Mouse (Mus musculus): ENCODE results near the gene Gm42420.

The Gm42420 gene

DNA sequence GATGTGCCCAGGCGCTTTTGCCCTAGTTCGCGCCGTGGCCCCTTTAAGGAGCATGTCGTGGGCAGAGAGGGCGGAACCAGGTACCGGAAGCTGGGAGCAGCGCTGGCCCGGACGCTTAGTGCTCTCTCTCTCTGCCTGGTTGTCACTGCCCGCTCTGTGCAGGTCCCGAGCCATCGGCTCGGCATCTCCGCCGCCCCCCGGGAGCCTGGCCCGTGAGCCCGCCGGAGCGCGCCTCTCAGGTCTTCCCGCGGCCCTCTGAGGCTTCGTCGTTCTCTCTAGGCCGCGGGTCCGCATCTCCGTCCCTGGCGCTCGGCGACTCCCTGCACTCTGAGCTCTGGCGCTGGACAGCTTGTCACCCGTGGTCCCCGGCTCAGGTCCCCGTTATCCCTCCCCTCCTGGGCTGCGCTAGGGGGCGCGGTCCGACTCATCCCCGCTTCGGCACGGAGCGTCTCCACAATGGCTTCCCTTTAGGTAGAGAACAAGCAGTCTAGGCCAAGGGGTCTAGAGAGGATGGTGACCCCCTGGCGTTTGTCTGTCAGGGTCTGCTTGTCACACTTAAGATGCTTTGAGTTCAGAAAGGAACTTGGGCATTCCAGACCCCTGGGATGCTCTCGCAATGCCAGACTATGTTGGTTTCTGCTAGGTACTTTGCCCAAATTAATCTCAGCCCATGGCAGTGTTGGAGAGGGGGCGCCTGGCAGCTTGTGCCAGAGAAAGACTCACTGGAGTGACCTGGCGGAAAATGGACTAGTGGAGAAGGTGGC lies 11.6 kb upstream of the Gm42420 start, which contains the start of gene Adck2:
Gene Adck2 (plus strand): TSS at position 83 of the 764 bp plus-strand sequence.
- DNase-seq (ENCODE audit: inconsistent age in 2 of 2, low spot score in 1 of 2) = peak; percentile 88 to 95

DNA sequence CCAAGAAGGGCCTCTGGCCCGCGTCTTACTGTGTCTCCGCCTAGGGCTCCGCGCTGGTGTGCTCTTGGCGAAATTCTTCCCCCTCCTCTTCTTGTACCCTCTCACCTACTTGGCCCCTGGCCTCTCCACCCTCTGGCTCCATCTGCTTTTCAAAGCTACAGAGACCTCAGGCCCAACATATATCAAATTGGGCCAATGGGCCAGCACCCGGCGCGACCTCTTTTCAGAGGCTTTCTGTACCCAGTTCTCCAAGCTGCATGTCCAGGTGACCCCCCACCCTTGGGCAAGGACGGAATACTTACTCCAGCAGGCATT lies 11.0 kb upstream of the Gm42420 start:
- DNase-seq (ENCODE audit: inconsistent age in 2 of 2, low spot score in 1 of 2) = peak in 1 of 2 experiments; percentile 46

DNA sequence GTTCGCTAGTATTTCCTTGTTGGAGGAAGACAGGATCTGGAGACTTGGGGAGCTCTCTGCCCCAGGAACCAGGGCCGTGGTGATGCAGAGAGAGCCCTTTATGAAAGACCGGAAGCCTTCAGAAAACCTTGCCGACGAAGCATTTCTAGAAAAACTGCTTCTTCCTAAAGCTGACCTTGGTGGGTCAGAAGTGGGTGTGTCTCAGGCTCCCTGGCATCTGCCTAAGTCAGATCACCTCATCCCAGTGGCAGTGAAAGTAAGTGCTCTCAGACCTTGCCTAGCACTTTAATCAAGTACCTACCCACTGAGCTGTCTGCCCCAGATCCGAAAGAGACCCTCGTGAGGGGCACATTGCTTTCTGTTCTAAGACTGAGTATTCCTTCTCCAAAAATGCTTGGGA lies 10.6 kb upstream of the Gm42420 start:
- no peak for DNase-seq (ENCODE audit: inconsistent age in 2 of 2, low spot score in 1 of 2)

DNA sequence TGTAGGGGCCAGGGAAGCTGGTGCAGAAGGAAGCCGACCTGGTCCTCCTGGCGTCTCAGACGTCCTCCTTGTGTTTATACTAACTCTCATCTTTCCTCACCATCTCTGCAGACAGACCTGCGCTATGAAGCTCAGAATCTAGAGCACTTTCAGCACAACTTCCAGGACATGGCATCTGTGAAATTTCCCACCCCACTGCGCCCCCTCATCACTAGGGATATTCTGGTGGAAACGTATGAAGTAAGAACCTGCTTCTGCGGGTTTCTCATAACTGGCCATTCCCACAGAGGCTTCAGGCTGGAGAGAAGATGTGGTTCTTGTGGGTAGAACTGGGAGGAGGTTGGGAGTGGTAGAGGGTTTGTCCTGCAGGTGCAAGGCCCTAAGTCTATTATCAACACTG lies 6.0 kb upstream of the Gm42420 start:
- DNase-seq (ENCODE audit: inconsistent age in 2 of 2, low spot score in 1 of 2) = no peak

DNA sequence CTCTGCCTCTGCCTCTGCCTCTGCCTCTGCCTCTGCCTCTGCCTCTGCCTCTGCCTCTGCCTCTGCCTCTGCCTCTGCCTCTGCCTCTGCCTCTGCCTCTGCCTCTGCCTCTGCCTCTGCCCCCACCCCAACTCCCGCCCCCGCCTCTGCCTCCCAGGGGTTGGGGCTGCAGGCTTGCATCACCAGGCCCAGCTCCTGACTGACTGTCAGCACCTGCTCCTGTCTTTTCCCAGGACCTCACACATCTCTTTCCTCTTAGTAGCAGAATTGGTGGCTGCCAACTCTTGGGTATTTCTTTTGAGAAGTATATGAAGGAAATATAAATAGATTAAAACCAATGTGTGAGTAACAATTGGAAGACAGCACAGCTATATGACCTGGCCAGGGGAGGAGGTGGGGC lies 5.0 kb upstream of the Gm42420 start:
- no peak for DNase-seq (ENCODE audit: inconsistent age in 2 of 2, low spot score in 1 of 2)

DNA sequence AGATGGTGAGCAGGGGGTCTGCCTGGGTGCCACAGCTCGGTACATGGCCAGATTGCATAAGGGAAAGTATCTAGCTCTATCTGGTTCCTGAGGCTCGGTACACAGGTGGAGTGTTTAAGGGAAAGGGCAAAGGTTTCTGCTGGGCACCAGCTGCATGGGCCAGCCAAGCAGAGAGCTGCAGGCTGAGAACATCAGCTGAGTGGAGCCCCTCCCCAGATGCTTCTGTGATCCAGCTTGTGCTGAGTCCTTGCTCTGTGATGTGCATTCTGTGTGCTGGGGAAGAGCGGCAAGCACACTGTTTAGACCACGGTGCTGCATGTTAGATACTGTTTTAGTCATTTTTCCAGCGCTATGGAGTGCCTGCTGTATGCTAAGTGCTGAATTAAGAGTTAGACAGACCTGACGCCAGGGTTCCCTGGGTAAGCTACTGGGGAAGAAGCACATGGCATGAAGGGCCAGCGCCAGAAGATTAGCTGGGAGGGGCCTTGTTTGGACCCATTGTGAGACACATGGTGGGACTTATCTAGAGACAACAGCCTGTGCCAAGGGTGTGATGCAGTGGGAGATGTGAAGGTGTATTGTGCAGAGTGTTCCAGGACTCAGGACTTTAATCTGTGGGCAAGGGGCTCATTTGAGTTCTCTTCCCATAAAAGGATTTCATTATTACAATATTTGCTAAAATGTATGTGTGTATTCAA lies 4.3 kb upstream of the Gm42420 start:
- no peak for DNase-seq (ENCODE audit: inconsistent age in 2 of 2, low spot score in 1 of 2)

DNA sequence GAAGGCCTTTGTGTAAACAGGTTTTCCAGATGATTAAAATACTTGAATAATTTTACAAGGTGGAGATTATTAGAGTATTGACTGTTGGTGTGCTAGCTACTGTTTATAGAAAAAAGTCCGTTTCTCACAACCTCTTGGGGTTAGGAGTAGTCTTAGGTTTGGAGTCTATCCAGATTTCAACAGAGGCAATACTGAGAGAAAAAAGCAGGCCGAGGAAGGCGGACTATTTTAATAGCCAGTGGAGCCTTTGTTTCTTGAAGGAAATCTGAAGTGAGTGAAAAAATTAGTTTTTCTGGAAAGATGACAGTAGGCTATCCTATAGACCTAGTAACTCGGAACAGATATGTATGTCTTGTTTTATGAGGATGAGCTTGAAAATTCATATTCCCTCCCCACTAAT lies 5.9 kb downstream of the Gm42420 start:
- DNase-seq (ENCODE audit: inconsistent age in 2 of 2, low spot score in 1 of 2) = no peak

DNA sequence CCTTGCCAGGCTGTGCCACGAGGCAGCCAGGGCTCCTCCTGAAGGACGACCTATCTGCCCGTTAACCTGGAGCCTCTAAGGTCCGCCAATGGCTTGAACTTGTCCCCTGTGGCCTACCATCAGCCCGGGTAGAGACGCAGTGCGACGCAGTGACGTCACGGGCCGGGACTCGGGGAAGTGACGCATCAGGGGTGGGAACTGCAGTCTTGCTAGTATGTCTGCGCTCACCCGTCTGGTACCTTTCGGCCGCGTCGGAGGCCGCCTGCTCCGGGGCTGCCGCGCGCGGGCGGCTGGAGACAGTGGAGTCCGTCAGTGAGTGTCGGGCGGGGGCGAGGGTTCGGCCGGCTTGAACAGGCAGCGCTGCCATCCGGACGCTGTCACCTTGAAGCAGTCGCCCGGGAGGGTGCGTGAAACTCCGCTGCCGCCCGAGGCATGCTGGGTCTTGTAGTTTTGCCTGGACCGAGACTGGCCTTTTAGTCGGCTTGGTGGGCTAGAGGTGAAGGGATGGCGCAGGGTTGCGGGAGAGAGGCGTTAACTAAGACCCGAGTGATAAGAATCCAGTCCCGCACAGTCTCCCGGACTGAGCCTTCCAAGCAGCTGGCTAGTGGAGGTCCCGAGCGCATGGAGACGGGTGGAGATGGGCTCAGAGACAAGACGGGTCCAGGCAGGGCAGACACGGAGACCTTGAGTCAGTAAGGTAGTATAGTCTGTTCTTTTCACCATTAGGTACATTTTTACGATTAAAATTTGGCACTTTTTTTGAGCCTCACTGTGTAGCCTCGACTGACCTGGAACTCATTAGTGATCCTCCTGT lies 7.1 kb downstream of the Gm42420 start, which contains the start of gene Ndufb2:
Gene Ndufb2 (plus strand): TSS at position 174 of the 814 bp plus-strand sequence.
- peak; percentile 96 to 99 for DNase-seq (ENCODE audit: inconsistent age in 2 of 2, low spot score in 1 of 2)

DNA sequence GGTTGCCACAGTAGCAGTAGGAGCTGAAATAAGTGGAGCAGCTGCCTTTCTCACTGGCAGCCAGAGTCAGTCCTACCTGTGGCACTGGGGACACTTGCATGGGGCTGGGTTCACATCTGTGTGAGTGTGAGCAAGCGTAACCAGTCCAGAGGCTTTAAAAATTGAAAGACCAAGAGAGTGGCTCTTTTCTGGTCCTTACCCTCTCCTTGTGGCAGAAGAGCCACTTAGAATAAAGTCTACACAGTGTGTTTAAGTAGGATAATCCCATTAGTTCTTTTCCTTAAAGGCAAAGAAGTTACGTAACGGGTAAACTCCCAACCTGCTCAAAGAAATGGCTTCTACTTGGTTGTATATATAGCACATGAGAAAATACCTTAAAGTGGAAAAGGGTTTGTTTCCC lies 15.3 kb downstream of the Gm42420 start:
- no peak for DNase-seq (ENCODE audit: inconsistent age in 2 of 2, low spot score in 1 of 2)

DNA sequence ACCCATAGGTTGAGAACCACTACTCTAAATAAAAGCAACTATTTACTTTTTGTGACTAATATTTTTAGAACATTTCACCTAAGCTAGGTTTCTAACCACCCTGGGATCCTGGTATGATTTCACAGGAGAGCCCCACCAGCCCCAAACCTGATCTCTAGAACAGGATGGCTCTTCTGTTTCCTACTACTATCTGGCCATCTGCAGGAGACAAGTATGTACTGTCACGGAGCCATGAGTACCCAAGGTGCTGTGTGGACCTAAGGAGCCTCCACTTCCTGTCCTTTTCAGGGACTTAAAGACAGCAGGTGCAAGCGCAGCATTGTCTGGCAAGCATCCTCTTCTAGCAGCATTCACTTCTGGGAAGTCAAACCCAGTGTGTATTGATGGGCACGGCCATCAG lies 16.3 kb downstream of the Gm42420 start:
- no peak for DNase-seq (ENCODE audit: inconsistent age in 2 of 2, low spot score in 1 of 2)

DNA sequence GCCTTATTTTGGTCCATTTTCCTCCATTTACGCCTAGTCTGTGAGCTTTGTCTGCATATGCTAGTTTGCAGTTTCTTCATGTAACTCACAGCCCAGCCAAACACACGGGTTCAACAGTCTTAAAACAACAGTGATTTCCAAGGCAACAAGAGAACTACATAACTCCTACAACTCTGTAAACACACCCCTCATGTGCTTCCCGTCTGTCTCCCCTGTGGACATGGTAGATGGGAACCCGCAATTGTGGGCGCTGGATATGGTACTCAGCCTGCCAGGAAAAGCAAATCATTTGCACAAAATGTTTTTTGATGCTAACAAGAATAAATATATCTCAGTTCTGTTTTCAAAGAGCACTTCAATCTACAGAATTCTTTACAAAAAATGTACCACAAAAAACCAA lies 19.0 kb downstream of the Gm42420 start:
- no peak for DNase-seq (ENCODE audit: inconsistent age in 2 of 2, low spot score in 1 of 2)

DNA sequence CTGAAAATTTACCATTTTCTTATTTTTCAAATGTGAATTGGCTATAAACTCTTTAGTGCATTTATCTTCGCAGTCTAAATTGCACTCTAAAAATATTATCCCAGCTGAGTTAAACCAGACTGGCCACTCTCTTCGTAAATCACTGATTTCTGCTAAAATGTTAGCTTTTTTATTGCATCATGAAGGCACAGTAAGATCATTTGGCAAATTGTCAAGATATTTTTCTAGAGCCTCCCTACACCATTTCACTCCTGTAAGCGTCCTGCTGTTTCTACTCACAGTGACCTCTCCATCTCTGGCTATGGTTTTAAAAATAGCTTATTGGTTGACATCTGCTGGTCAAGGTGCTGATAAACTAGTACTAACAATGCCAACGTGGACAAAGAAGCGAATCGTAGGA lies 20.5 kb downstream of the Gm42420 start:
- DNase-seq (ENCODE audit: inconsistent age in 2 of 2, low spot score in 1 of 2) = no peak

DNA sequence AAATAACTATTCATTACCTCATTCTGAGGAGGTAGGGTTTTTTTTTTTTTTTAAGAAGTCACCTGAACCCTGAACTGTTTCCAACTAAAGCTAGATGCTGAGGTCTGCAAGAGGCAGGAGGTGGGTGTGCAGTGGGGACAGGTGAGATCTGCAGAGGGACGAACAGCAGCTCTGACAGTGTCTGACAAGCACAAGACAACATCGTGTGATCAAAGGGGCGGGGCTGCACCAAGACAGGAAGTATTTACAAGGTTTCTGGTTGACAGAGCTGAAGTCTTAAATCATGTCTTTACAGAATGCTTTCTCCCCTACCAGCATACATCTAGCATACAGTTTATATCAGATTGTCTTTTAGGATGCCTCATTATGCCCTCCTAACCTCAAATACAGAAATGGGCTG lies 21.3 kb downstream of the Gm42420 start:
- no peak for DNase-seq (ENCODE audit: inconsistent age in 2 of 2, low spot score in 1 of 2)

DNA sequence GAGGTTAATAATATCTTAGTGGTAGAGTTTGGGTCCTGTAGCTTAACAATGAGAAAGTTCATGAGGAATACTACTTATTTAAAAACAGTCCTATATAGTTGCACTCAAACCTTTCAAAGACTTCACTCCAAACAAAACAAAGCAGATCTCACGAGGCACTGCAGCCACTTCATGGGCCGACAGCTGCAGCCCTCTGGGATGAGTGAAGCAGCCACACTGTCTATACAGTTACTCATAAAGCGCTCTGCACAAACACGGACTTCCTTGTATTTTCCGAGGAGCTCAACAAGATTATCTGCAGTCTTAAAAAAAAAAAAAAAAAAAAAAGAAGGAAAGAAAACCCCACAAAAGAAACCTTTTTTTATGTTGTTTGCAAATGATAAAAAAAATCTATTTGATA lies 21.8 kb downstream of the Gm42420 start:
- DNase-seq (ENCODE audit: inconsistent age in 2 of 2, low spot score in 1 of 2) = no peak

DNA sequence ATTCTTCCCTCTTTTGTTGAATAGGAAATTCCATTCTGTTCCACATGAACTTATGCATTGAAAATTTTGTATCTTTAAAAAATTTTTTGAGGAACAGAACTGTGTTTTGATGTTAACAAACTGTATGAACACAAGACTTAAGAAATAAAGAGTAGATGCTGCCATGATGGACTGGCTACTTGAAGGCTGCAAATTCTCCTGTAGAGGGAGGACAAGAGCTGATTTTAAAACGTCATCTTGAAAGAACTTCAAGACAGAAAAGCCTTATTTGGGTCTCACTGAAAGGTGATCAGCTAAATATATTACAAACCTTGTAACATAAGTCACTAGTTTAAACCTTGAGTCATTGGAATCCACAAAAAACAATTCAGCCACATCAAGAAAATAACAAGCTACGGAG lies 24.7 kb downstream of the Gm42420 start:
- no peak for DNase-seq (ENCODE audit: inconsistent age in 2 of 2, low spot score in 1 of 2)

DNA sequence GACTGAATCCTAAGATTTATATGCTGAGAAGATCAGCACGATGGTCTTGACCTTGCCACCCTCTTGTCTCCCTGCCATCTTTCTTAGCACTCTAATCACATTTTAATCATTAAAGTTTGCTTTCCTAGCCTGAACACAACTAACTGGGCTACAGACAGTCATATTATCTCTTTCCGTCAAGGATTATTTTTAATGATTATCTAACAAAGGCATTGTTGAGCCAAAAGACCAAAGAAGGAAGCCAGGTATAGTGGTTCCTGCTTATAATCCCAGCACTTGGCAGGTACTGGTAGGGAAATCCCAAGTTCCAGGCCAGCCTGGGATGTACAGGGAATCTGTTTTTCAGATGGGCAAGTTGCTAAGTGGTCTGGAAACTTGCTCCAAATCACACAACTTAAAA lies 25.7 kb downstream of the Gm42420 start:
- DNase-seq (ENCODE audit: inconsistent age in 2 of 2, low spot score in 1 of 2) = no peak
